Mouse (Mus musculus) B cell, adult 2 months (primary cell): Measurements from ENCODE around the gene Ston2.
A peak's percentile ranks its signal among the peaks of the same experiment; 100 is the strongest.
"Not testable (repeated sequence)": the region's sequence is repeated elsewhere in the genome, so short reads cannot be mapped to it uniquely, and the experiment has no call there.

Experiments
- DNase-seq, 2 experiments: peaks; one replicate each; pipeline ENCODE4 v3.0.0; 2022

The Ston2 gene

DNA sequence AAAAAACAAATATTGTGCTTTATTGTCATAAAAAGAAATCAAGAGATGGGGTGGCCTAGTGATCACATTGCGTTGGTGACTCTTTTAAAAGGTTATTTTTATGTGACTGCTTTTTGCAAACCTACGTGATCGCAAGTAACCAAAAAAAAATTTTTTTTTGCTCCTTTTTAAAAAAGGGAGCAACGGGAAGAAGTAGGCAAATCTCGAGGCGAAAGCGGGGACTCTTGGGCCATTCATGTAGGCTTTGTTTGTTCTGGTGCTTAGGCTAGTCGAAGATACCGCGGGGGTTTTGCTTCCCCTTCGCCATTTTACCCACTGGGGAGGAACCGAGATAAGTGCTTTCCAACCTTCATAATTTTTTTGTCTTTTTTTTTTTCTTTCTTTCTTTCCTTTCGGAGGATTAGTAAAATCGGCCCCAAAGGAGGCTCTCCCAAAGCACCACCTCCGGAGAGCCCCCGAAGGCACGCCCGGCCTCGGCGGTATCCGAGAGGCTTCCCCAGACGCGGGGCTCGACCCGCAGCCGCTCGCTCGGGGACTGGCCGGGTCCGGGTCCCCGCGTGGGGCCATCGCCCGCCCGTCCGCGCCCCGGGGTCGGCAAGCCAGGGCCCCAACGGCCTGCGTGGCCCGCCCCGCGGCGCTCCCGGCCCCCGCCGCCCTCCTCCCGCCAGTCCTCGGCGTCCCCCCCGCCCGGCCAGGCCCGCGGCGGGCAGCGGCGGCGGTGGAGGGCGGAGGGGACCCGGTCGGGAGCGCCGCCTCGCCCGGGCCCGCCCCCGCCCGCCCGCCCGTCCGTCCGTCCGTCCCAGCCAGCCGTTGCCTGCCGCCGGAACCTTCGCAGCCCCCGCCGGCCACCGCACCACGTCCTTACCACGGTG lies 199.3 kb downstream of the Ston2 start:
- peak; percentile 73 to 78 for DNase-seq

DNA sequence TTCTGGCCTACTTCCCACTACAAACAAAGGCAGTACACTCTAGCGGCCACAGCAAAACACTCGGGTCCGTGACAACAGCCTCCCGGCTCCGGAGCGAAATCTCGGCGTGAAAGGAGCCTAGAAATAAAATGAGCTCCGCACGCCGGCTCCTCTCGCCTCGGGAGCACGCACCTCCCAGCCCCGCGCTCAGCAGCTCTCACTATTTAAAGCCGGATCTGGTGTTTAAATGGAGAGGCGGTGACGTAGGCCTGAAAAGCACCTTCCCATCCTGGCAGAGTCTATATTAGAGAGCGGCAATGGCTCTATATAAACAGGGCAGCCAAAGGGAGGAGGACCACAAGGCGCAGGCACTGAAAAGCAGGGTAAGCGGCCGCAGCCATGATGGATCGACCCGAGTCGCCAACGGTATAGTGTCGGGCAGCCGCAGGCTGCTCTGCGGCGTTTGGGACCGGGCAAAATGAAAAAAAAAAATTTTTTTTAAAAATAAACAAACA lies 200.0 kb downstream of the Ston2 start:
- peak; percentile 91 to 93 for DNase-seq

DNA sequence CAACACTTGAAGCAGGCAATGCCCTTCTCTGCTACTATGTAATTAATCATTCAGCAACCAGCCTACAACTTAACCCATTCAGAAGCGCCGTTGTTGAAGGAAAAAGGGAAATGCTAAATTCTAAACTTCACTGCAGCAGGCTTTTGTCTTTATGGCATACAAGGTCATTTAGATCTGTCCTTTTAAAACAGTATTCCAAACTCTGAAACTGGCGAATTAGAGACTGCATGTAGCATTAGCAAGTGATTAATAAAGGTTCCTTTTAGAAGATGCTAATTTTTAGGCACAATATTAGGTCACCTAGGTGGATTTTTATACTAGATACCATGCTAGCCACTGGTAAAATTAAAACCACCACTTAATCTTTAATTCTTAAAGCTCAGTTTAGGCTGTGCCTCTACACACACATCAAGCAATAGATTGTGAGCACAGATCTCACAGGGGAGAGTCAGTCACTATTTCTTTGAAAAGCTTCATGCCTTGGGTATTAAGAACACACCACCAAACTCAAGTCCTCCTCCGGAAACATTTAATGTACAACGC lies 200.6 kb downstream of the Ston2 start:
- DNase-seq: no peak

DNA sequence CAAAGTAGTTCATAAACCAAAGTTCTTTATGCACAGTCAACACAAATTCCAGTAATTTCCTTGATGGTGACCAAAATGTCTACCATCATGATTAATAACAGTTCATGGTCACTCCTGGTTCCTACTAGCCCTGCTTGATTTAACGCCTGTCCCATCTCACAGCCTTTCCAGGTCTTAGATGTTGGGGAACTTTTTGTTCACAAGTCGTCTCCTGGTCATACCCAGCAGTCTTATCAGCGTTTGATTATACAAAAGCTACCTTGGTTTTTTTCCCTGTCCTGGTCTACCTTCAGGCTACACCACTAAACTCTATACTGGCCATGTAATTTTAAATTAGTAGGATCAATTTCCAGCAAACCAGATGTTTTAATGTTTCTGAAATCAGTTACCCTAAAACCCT lies 201.1 kb downstream of the Ston2 start:
- no peak for DNase-seq

DNA sequence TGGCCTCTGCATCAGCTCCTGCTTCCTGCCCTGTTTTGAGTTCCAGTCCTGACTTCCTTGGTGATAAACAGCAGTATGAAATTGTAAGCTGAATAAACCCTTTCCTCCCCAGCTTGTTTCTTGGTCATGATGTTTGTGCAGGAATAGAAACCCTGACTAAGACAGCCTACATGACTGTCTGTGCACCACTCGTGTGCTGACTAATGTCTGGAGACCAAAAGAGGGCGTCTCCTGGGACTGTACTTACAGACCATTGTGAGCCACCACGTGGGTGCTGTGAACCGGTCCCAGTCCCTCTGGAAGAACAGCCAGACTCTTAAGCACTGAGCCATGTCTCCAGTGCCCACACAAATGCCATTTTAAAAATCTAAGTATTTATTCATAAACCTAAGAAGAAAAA lies 202.4 kb downstream of the Ston2 start:
- not testable (repeated sequence) for DNase-seq

DNA sequence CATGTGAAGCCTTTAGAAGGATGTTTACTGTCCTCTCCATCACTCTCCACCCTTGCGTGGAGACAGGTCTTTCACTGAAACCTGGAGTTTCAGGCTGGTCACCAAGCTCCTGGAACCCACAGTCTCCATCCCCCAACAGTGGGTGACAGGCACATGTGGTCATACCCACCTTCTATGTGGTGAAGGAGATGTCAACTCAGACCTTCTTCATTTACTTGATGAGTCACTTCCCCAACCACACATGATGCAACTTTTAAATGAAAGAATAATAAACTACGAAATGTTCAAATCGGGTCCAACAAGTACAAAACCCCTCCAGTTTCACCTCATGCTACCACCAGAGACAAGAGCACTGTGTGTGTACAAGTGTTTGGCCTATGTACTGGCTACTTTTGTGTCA lies 203.0 kb downstream of the Ston2 start:
- no peak for DNase-seq

DNA sequence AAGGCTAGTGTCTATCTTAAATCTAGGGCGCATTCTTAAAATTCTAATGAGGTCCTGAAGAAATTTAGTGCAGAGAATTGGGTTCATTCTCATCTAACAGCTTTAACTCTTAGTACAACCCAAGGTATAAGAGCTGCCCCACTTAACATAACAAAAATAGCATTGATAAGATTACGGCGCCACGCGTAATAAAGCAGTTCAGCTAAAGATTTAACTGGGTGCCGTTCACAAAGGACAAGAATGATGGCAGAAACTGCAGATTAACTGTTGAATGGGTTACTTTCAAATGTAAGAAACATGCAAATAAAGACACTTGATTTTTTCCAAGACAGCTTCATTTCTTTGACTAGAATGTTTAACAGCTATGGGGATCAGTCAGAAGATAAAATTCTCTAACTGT lies 204.8 kb downstream of the Ston2 start:
- DNase-seq: no peak
